Mouse (Mus musculus) left cerebral cortex, postnatal 4 days (tissue): ENCODE results near the gene Filip1l. TPM values are rescaled to one million over a fixed set of nuclear protein-coding genes. Genes with fewer than 3 reads are reported as not detected.

Experiments
- DNase-seq: peaks from one replicate; pipeline ENCODE4 v3.0.0-alpha.2; 2022
- intact Hi-C: fragments of 180-260 bp; cut with DNase I; formaldehyde crosslinking; loops from one replicate; pipeline ENCODE4 v1.15.1; 2025
- total RNA-seq, 2 experiments: library from RNA; stranded (reverse); gene quantifications; 2 replicates each; pipeline ENCODE4 v1.2.3; 2021

The Filip1l gene
- total RNA-seq, 2 experiments from 2014 or later = 2.9 to 3.0 TPM

GRCm38 (mm10) chr16:57427516-57428285 is 74.8 kb downstream of the Filip1l start:
- no peak for DNase-seq

DNA sequence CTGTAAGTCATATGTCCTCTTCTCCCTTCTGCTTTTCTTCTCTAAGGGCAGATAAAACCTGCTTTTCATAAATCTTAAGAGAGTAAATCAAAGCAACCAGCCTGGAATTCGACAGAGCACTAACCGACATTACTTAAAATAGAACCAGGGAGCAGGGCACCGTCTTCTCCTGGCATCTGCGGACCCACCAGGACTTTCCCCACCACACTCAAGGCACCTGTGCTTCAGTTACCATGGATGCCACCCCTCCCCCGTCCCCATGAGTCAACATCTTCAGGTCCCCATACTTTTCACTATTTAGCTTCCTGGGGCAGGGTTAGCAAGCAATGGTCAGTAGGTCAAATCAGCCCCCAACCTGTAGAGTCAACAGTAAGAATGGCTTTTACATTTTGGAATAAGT is 76.1 kb downstream of the Filip1l start:
- intact Hi-C loops = no loop called here
- no peak for DNase-seq

More at GRCm38 (mm10) chr16:57427516-57428285, 74.8 kb downstream of the Filip1l start:
- intact Hi-C loops = no loop called here

- intact Hi-C loops = no loop called here
- DNase-seq = no peak
Observed at GRCm38 (mm10) chr16:57431294-57431693, 78.4 kb downstream of the Filip1l start.

DNA sequence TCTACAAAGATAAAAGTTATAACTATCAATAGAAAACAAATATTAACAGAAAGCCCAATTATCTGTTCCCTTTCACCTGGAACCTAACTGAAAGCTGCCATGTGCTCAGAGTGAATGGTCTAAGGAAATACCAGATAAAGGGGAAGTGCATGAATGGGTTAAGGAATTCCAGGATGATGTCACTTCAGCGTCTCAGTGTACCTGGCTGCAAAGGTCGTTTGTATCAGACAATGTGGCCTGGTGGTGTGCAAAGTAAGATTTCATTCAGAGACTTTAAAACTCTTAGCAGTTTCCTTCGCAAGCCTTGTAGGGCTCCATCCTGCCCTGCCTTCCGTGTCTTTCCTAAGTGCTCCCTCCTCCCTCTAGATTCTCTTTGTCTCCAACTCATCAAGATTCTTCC is 80.3 kb downstream of the Filip1l start:
- DNase-seq = no peak
- intact Hi-C loops = no loop called here

GRCm38 (mm10) chr16:57433671-57434070 is 80.8 kb downstream of the Filip1l start:
- no peak for DNase-seq
- intact Hi-C loops = no loop called here

DNA sequence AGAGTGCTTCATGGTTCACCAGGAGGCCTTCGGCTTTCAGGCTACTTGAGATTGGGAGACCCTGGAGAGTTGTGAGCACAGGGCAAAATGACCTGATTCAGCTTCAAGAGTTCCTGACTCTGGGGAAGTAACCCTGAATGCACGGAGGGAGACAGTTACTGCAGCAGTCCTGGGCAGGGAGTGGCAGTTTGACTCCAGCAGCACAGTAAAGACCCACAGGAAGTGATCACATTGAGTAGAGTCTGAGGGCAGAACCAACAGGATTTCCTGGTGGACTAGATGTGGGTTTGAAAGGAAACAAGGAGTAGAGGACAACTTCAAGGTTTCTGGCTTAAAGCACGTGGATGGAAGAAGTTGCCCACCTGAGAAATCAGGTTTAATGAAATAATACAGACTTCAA is 81.7 kb downstream of the Filip1l start:
- intact Hi-C loops = no loop called here
- no peak for DNase-seq

DNA sequence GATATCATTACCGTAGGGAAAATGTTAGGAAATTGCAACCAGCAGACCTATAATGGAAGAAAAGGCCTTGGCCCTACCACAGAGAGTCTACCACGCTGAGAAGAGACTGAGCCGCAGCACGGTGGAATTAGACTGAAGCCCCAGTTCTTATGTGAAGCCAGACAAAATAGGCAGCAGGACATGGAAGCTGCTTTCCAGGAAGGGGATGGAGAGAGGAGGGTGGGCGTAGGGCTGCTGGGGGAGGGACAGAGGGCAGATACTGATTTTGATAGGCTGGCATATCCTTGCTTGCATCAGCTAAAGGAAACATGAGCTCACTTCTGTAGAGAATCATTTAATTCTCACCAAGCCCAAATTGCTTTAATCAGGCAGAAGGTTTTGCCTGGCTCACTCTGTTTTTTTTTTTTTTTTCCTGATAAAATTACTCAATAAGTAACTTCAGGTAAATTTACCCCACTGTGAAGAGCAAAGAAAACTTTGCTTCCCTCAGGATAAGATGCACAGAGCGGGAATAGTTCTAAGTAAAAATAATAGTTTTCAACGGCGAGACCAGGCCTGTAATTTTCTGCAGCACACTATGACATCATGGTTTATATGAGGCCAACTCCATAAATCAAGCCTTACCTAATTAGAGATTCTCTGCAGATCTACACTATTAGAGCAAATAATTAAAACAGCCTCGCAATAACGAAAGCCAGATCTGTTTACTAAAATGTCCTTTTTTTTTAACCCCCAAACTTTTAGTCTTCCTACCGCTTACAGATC is 84.8 kb downstream of the Filip1l start:
- intact Hi-C loops = no loop called here
- DNase-seq = no peak

- no peak for DNase-seq
- intact Hi-C loops = no loop called here
Observed at GRCm38 (mm10) chr16:57438288-57438685, 85.4 kb downstream of the Filip1l start.

DNA sequence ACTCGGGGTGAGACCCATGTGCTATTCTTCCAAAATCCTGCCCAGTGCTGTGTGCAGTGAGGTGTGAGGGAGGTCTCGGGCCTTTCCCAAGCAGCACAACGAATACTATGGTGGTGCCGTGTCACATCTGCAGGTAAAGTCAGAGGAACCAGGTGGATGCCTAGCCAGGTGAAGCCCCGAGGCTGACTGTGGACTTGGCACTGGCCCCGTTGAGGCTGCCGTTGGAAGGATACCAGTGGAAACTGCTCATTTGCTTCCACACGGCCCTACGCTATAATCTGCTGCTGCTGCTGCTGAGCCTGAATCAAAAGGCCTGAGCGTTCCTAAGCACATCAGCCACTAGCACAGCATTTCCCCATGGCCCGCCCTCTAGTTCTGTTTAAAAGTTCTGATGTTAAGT is 86.3 kb downstream of the Filip1l start:
- no peak for DNase-seq
- intact Hi-C loops = no loop called here

- no peak for DNase-seq
Observed at GRCm38 (mm10) chr16:57440706-57441437, 88.0 kb downstream of the Filip1l start.

GRCm38 (mm10) chr16:57445096-57446094 is 92.5 kb downstream of the Filip1l start:
- intact Hi-C loops = no loop called here
- DNase-seq = no peak

More at GRCm38 (mm10) chr16:57440706-57441437, 88.0 kb downstream of the Filip1l start:
- intact Hi-C loops = no loop called here

DNA sequence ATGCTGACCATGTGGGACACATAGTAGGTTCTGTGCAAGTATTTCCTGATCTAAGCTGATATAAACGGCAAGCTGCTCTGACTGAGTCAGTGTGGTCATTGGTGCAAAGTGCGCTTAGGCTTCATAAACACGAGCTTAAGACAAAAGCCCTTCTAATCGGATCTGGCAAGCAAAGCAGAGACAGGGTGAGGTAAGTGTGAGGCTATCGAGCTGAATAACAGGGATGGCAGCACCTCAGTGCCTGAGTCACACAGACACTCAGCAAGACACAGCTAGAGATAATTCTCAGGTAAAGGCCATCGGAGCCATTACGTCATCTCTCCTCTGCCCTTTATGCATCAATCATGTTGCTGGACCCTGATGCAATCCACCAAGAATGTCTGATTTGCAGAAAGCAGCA is 100.1 kb downstream of the Filip1l start:
- intact Hi-C loops = no loop called here
- no peak for DNase-seq

- no peak for DNase-seq
- intact Hi-C loops = no loop called here
Observed at GRCm38 (mm10) chr16:57454106-57454763, 101.3 kb downstream of the Filip1l start.

DNA sequence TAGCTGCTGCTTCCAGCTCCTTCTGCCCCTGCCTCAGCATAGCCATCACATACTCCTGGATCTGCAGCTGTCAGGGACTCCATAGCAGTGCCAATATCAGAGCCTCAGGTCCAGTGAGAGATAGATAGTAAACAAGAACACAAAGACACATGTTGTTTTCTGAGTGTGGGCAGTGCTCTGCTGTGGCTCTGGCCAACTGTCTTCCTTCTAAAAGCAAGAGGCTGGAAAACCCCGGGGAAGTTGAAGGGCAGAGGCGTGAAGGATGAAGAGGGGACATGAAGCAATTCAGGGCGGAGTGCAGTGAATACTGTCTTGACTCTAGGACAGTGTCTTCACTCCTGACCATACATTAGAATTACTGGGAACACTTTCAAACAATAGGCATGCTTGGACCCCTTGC is 102.7 kb downstream of the Filip1l start:
- no peak for DNase-seq
- intact Hi-C loops = no loop called here

DNA sequence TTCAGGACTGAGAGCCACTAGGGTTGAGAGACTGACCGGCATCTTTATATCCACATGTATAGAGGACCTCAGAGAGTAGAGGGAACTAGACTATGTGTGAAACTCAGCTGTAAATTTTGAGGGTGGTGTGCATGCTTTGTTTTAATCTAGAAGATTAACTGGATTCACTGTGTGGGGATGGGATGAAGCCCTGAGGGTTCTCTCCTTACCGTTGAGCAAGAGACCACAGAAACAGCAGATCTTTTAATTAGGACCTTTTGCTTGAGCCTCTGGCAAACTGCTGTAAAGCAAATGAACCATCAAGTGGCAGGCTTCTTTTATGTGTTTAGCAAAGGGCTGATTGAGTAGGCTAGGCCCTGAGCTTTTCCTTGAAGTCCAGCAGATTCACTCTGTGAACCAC is 103.1 kb downstream of the Filip1l start:
- DNase-seq = no peak
- intact Hi-C loops = no loop called here

GRCm38 (mm10) chr16:57465386-57465913 is 112.6 kb downstream of the Filip1l start:
- intact Hi-C loops = no loop called here

GRCm38 (mm10) chr16:57469301-57469700 is 116.4 kb downstream of the Filip1l start:
- no peak for DNase-seq
- intact Hi-C loops = no loop called here

More at GRCm38 (mm10) chr16:57465386-57465913, 112.6 kb downstream of the Filip1l start:
- no peak for DNase-seq

DNA sequence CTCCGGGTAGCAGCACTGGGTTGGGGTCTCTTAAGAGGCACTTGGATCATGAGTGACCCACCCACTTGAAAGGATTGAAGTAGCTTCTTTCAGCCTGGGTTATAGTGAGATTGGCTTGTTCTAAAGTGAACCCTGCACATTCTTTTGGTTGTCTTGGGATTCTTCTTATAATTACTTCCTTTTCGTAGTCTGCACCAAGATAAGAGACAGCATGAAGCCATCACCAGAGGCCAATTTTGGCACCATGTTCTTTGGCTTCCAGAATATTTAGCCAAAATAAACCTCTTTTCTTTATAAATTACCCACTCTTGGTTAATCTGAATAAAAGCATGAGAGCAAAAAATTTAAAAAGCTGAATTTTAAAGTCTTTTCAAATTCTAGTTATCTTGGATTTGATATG is 117.0 kb downstream of the Filip1l start:
- intact Hi-C loops = no loop called here

DNA sequence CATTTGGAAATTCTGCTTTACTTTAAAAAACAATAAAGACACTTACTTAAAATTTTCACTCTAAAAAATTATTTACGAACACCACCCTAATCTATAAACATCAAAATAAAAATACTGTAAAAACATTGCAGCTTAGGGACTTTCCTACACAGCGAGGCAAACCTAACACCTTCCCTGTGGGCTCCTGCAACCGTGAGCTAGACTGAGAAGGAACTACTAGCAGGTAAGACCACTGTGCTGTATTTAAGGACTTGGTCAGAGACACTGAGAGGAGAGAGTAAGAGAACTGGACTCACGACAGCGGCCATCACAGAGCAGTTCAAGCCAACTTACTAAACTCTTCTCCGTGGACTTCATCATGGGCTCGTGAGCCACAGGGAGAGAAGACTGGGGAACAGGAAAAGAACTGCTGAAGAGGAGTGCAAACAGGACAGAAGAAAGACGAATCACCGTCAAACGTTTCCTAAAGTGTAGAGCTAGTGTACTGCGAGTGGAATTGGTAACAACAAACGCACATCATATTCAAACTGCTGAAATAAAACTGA is 117.5 kb downstream of the Filip1l start:
- no peak for DNase-seq
- intact Hi-C loops = no loop called here

More for the DNA sequence above, 117.0 kb downstream of the Filip1l start:
- no peak for DNase-seq
